18 mouse cellular contexts compared by ENCODE assay signal in genomic region chr15:84536611-84537010, GRCm38 (mm10).
"Had no signal": no experiment of that assay in that cellular context is flagged by ENCODE, and none has a peak within 500 bp of the region (broad histone marks: within the 10 kb centered on the region; RNA-seq: fewer than 3 reads in every experiment).

No protein-coding gene starts in this region.

- H3K36me3 ChIP-seq: heart, embryonic 10.5 days; heart, embryonic 12.5 days; hindbrain, embryonic 13.5 days; hindbrain, embryonic 15.5 days; kidney, embryonic 15.5 days; limb, embryonic 13.5 days; limb, embryonic 15.5 days; liver, embryonic 12.5 days had no signal

- H3K4me1 ChIP-seq: heart, embryonic 12.5 days; liver, embryonic 12.5 days had no signal

- H3K4me3 ChIP-seq: gastrocnemius, adult 2 months; heart, embryonic 10.5 days; heart, embryonic 12.5 days; hindbrain, embryonic 13.5 days; hindbrain, embryonic 15.5 days; kidney, embryonic 15.5 days; limb, embryonic 13.5 days; limb, embryonic 15.5 days; liver, embryonic 12.5 days had no signal

- DNase-seq: gastrocnemius, adult 2 months; gastrocnemius, postnatal 10 days; gastrocnemius, postnatal 25 days; kidney, adult 11 months; kidney, postnatal 14 days; layer of hippocampus, adult 9-11 months; layer of hippocampus, postnatal 36 days had no signal

- ATAC-seq: hindbrain, postnatal 0 days; intestine, embryonic 16.5 days; liver, embryonic 12.5 days had no signal

- H3K27ac ChIP-seq: gastrocnemius, adult 2 months; heart, embryonic 10.5 days; hindbrain, embryonic 13.5 days; hindbrain, embryonic 15.5 days; hindbrain, postnatal 0 days; kidney, embryonic 15.5 days; kidney, postnatal 0 days; limb, embryonic 13.5 days; limb, embryonic 15.5 days; liver, embryonic 12.5 days had no signal

- H3K27me3 ChIP-seq: hindbrain, embryonic 13.5 days; hindbrain, embryonic 15.5 days; kidney, embryonic 15.5 days; limb, embryonic 13.5 days; limb, embryonic 15.5 days; liver, embryonic 12.5 days had no signal
